Mouse (Mus musculus): ENCODE measurements at regions not wholly inside any gene's neighbourhood (a gene's known extent, or its start where the extent isn't known, plus 50 kb on each side); places are given as distances from the start of the nearest gene placed in this dataset.
A peak's percentile ranks its signal among the peaks of the same experiment; 100 is the strongest.

DNA sequence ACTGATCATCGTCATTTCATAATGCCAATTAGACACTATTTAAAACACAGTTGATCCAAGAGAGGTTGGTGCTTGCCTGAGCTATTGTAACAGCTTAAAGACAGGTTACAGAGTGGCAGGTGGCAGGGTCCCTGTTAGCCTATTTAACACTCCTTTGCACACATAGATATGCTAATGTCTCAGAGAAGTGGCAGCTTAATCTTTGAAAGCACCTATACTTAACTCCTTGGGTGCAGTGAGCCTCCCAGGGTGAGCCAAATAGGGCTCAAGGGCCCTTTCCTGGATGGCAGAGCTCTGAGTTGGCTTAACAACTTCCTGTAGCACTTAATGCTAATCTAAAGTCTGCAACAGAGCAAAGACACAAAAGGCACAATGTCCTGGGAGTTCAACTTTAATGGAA lies 1105.5 kb downstream of the Cntnap5b start:
- no peak for DNase-seq

DNA sequence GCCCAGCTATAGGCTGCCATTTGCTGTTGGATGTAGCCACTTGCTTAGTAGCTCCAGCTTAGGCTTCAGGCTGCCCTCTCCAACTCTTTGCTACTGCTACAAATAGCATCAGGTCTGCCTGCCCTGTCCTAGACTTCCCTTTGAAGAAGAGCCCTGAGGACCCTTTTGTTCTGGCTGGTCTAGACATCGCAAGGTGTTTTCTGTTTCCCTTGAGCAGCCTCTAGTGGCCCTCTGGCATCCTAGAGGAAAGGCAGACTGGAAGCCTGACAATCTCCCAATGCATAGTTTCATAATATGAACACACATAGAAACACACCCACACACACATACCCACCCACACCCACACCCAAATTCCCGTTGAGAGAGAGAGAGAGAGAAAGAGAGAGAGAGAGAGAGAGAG lies 1114.8 kb downstream of the Cntnap5b start:
- DNase-seq, result no peak

DNA sequence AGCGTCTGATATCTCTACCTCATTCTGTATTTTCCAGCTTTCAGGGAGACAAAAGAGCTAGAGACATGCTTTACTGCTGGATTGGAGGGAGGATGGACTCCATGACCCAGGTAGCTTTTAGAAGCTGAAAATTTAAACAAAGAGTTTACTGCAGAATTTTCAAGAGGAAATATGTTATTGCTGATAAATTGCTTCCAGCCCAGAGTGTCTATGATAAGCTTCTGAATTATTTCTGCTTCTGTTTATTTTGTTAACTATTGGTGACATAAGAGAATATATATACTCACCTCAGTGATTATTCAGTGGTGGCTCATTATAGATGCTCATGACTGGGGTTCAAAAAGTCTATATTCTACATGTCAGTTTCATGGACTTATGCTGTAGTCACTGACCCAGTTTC lies 1115.8 kb downstream of the Cntnap5b start:
- no peak for DNase-seq

DNA sequence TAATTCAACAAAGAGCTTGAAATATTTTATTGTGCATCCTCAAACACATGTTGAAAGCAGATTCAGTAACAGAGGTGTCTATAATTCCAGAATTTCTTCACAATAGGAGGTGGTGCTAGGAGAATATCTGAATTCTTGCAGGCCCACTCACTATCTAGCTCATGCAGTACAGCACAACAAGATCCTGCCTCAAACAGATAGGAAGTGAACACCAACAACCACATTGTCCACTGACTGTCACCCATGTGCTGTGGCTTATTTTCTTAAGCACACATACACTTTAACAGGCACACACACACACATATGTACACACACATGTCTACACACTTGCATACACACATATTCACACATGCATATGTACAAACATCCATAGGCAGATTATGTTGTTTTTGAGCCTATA lies 1150.3 kb downstream of the Cntnap5b start:
- no peak for DNase-seq

DNA sequence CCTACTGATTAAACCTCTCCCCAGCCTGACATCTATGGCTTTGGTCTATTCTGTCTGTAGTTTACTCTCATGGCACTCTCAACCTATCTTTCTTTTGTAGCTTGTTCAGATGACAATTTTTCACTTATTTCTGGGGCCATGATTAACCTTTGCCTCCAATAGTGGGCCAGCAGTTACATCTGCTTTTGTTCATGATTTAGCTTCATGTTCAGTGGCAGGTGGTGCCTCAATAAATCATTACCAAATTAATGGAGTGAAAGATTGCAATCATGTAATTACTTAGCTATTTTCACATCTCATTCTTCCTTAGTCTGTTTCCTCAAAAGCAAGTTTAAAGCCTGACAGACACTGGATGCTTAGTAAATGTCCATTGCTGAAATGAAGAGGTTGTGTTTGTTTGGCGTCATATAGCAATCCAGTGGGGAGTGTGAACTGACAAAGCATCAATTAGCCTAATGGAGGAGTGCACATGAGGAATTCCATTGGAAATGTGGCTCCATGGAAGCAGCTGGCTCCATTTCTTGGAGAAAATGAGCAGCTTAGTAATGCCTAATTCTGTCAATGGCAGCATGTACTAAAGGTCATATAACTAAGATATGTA lies 1155.7 kb downstream of the Cntnap5b start:
- peak; percentile 0 for DNase-seq

DNA sequence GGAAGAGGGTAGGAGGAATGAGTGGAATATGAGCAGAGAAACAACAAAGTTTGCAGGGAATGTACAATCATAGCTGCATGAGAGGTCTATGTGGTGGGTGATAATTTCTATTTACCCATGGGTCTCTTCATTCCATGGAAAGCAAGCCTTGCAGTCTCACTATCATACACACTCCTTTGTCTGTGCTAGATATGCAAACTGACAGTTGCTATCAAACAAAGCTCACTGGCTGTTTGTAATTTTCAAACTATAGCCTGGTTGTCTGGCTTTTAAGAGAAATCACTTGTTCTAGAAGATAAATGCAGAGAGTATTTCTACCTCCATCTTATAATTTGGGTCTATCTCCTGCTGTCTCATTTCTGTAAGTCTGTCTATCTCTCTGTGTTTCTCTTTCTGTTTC lies 1194.7 kb downstream of the Cntnap5b start:
- no peak for DNase-seq

DNA sequence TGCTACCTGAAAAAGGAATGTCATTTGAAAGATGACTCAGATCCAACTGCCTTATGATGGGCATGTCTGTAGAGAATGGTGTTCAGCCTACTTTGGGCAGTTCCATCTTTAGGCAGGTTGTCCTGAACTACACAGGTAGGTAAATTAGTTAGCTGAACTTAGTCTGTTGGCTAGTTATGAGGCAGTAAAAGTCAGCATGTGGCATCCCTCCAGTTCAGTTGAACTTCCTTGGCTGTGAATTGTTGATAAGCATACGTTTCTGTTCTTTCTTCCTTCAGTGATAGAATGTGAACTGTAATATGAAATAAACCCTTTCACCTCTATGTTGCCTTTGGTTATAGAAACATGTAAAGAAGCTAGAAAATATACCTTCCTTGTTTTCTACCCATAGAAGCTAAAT lies 1198.8 kb downstream of the Cntnap5b start:
- DNase-seq, result no peak

DNA sequence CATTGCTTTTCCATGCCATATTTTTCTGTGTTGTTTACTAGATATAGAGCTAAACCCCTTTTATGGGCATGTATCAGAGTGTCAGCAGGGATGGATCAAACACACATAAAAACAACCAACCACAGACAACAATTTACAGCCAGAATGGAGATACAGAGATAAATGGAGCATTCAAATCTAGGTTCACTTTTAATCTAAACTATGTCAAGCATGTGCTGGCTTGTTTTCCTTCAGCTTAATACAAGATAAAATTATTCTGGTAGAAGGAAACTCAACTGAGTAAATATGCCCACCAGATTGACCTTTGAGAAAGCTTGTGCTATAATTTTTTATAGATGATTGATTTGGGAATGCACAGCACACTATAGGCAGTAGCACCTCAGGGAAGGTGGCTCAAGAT lies 1199.7 kb downstream of the Cntnap5b start:
- DNase-seq, result no peak

DNA sequence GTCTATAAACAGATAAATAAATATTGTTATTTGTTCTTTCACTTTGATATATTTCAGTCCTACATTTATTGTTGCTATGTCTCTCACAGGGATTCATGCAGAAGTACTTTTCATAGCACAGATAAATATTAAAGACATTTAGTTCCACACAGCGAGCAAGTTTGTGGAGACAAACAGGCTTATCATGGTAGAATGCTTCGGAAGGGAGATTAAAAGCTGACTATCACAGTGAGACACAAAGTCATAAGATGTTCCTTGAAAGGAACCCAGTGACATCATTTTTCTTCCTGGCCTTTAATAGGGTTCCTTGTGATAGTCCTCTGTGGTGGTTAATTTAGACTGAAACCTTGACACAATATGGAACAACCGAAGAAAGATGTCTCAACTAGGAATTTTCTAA lies 1201.1 kb downstream of the Cntnap5b start:
- no peak for DNase-seq
